24 mouse cellular contexts compared by ENCODE assay signal in the genomic region with DNA sequence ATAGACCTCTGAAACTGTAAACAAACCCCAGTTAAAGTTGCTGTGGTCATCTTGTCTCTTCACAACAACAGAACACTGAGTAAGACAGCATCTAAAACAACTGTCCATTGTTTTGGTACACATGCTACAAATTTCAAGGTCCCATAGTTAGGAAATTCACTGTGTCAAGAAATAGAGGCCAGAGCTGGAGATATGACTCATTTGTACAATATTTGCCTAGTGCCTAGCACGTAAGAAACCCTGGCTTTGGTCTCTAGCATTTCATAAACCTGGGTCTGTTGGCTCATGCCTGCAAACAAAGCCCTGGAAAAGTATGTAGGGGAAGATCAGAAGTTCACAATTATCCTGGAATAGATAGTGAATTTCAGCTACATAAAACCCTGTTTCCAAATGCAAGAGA.
DNase-seq lines count a peak whose midpoint lies in the region; ATAC-seq and TF ChIP-seq lines count a peak whose summit lies in the region.
"Had no signal": no experiment of that assay in that cellular context is flagged by ENCODE, and none has a peak within 500 bp of the region (broad histone marks: within the 10 kb centered on the region; RNA-seq: fewer than 3 reads in every experiment).

No protein-coding gene starts in this region.

- no peak overlapping the region for H3K9ac ChIP-seq in liver, adult 2 months (ENCODE audit: low read depth, low read length)
- no peak overlapping the region for H3K9ac ChIP-seq in intestine, postnatal 0 days (ENCODE audit: low read depth, low read length)
- H3K9ac ChIP-seq: forebrain, postnatal 0 days; heart, embryonic 15.5 days; hindbrain, embryonic 15.5 days; liver, embryonic 13.5 days; midbrain, embryonic 15.5 days; neural tube, embryonic 13.5 days had no signal

- no peaks in the 10 kb centered on the region for H3K9me3 ChIP-seq in intestine, postnatal 0 days (ENCODE audit: control insufficient read depth)
- H3K9me3 ChIP-seq: heart, embryonic 15.5 days; hindbrain, embryonic 15.5 days; limb, embryonic 10.5 days; liver, embryonic 13.5 days; midbrain, embryonic 15.5 days; neural tube, embryonic 13.5 days had no signal

- H3K27ac ChIP-seq in liver, adult 2 months (replicated peaks; ENCODE audit: insufficient read depth, low read depth, low read length) = no peak overlapping the region
- H3K27ac ChIP-seq in intestine, postnatal 0 days (ENCODE audit: low read depth, low read length) = no peak overlapping the region
- H3K27ac ChIP-seq: heart, embryonic 15.5 days; hindbrain, embryonic 15.5 days; layer of hippocampus, adult 2 months; limb, embryonic 10.5 days; liver, embryonic 13.5 days; macrophage; midbrain, embryonic 15.5 days; neural tube, embryonic 13.5 days had no signal

- WGBS in liver, adult 2 months = 13% methylated on average over 1 of the region's 1 CpGs
- WGBS in intestine, postnatal 0 days = 24% methylated on average over 1 of the region's 1 CpGs

- ATAC-seq in intestine, postnatal 0 days = no peak
- ATAC-seq: forebrain, postnatal 0 days; midbrain, embryonic 15.5 days had no signal

- no peaks in the 10 kb centered on the region for H3K36me3 ChIP-seq in liver, adult 2 months (ENCODE audit: control insufficient read depth, insufficient read depth, low read length)
- H3K36me3 ChIP-seq in intestine, postnatal 0 days (ENCODE audit: control insufficient read depth, insufficient read depth) = no peaks in the 10 kb centered on the region
- H3K36me3 ChIP-seq: heart, embryonic 15.5 days; hindbrain, embryonic 15.5 days; limb, embryonic 10.5 days; liver, embryonic 13.5 days; midbrain, embryonic 15.5 days; neural tube, embryonic 13.5 days had no signal

- TF ChIP-seq CTCF in liver, adult 2 months (IDR thresholded peaks at IDR 0.05; ENCODE audit: low read depth, low read length) = no peak
- no peak for TF ChIP-seq CTCF in intestine, postnatal 0 days (IDR thresholded peaks at IDR 0.05; ENCODE audit: low read depth)

- H3K27me3 ChIP-seq in liver, adult 2 months (ENCODE audit: control insufficient read depth, insufficient read depth, low read length) = no peaks in the 10 kb centered on the region
- H3K27me3 ChIP-seq in intestine, postnatal 0 days (replicated peaks; ENCODE audit: control insufficient read depth, insufficient read depth, low read length) = no peaks in the 10 kb centered on the region; the same call in 1 of the 2 replicates
- H3K27me3 ChIP-seq: liver, embryonic 13.5 days; midbrain, embryonic 15.5 days had no signal

- no peak overlapping the region for H3K4me2 ChIP-seq in intestine, postnatal 0 days (replicated peaks; ENCODE audit: low read depth)
- H3K4me2 ChIP-seq: heart, embryonic 15.5 days; hindbrain, embryonic 15.5 days; liver, embryonic 13.5 days; midbrain, embryonic 15.5 days; neural tube, embryonic 13.5 days had no signal

- no peak overlapping the region for H3K4me3 ChIP-seq in liver, adult 2 months (ENCODE audit: insufficient read depth, low read depth, low read length)
- no peak overlapping the region for H3K4me3 ChIP-seq in intestine, postnatal 0 days (ENCODE audit: low read depth, low read length)
- H3K4me3 ChIP-seq: heart, embryonic 15.5 days; hindbrain, embryonic 15.5 days; layer of hippocampus, adult 2 months; limb, embryonic 10.5 days; liver, embryonic 13.5 days; midbrain, embryonic 15.5 days; neural tube, embryonic 13.5 days had no signal

- H3K79me2 ChIP-seq in liver, adult 2 months (ENCODE audit: control insufficient read depth, insufficient read depth, low read length) = no peaks in the 10 kb centered on the region

- no peak for TF ChIP-seq POLR2A in liver, adult 2 months (IDR thresholded peaks at IDR 0.05; ENCODE audit: extremely low read depth, insufficient read depth, low read length)

- DNase-seq in liver, adult 2 months (ENCODE audit: extremely low read depth, low read depth, low spot score) = peak; percentile 65
- no peak for DNase-seq in liver
- peak; percentile 32 for DNase-seq in lung, postnatal 36 days
- DNase-seq in lung, postnatal 4 days = no peak
- DNase-seq in adipocyte (ENCODE audit: low spot score) = peak; percentile 41
- no peak for DNase-seq in heart, postnatal 4 days
- DNase-seq: cerebellum, adult 11 months; cerebellum, adult 9-11 months; forebrain, postnatal 0 days; kidney, adult 9 months; kidney, postnatal 25 days; liver, embryonic 13.5 days; retina, postnatal 1 day; right cerebral cortex, postnatal 25 days; spleen, adult 18-20 months; thymus, postnatal 25 days had no signal

- no peaks in the 10 kb centered on the region for H3K4me1 ChIP-seq in liver, adult 2 months (ENCODE audit: control insufficient read depth, insufficient read depth, low read length)
- H3K4me1 ChIP-seq in intestine, postnatal 0 days (replicated peaks; ENCODE audit: control insufficient read depth, insufficient read depth, low read length) = no peaks in the 10 kb centered on the region
- H3K4me1 ChIP-seq: heart, embryonic 15.5 days; hindbrain, embryonic 15.5 days; limb, embryonic 10.5 days; liver, embryonic 13.5 days; midbrain, embryonic 15.5 days; neural tube, embryonic 13.5 days had no signal

Comparison
In these comparisons a context has a peak if more than half of its experiments do, and no peak if none do; other contexts are left out.
1. DNase-seq: peak in liver, adult 2 months (single experiment), lung, postnatal 36 days (single experiment) and adipocyte (single experiment); none in liver (single experiment), lung, postnatal 4 days (0 of 2) and heart, postnatal 4 days (single experiment).